Mouse (Mus musculus) intestine, embryonic 15.5 days (tissue): Measurements from ENCODE around the gene Abhd10. TPM values are rescaled to one million over a fixed set of nuclear protein-coding genes. Genes with fewer than 3 reads are reported as not detected.

Experiments
- ATAC-seq: fragments of 200-750 bp; cut with Nextera tagmentation; 2 replicates; pipeline ENCODE4 v1.8.0; 2017; ENCODE audit warnings: moderate TSS enrichment, moderate library complexity
- H3K27ac ChIP-seq: fragments of 300-500 bp; sonication (generic); 2 replicates; pipeline ENCODE4 v1.5.1; 2015; ENCODE audit warnings: mild to moderate bottlenecking, inconsistent platforms
- H3K27me3 ChIP-seq: fragments of 300-500 bp; sonication (generic); replicated peaks from 2 replicates; pipeline ENCODE4 v1.6.1; 2015; ENCODE audit warnings: inconsistent platforms
- H3K36me3 ChIP-seq: fragments of 300-500 bp; sonication (generic); 2 replicates; pipeline ENCODE4 v1.6.1; 2015; ENCODE audit warnings: inconsistent platforms
- H3K4me1 ChIP-seq: fragments of 300-500 bp; sonication (generic); replicated peaks from 2 replicates; pipeline ENCODE4 v1.6.1; 2015; ENCODE audit warnings: inconsistent platforms
- H3K4me2 ChIP-seq: fragments of 300-500 bp; sonication (generic); replicated peaks from 2 replicates; pipeline ENCODE4 v1.6.1; 2015; ENCODE audit warnings: mild to moderate bottlenecking, inconsistent platforms
- H3K4me3 ChIP-seq: fragments of 300-500 bp; sonication (generic); replicated peaks from 2 replicates; pipeline ENCODE4 v1.5.1; 2015; ENCODE audit warnings: inconsistent platforms
- H3K9ac ChIP-seq: fragments of 300-500 bp; sonication (generic); 2 replicates; pipeline ENCODE4 v1.6.1; 2015; ENCODE audit warnings: inconsistent platforms
- H3K9me3 ChIP-seq: fragments of 300-500 bp; sonication (generic); 2 replicates; pipeline ENCODE4 v1.6.1; 2016; ENCODE audit warnings: inconsistent platforms
- WGBS: fragments of 180-500 bp; shearing (Covaris S2); methylation state at CpG from one replicate; pipeline ENCODE4 v1.1.7; 2015; 5-methylcytosine and 5-hydroxymethylcytosine counted together
- polyA plus RNA-seq: library from polyadenylated mRNA; unstranded; fragments of >200 nt; fragmentation: Nextera tagmentation; extraction: Ambion mirVana; gene quantifications from 2 replicates; pipeline ENCODE4 v1.2.1, GENCODE M21; 2015

Abhd10 gene
- 33.1 and 35.1 TPM in 2 replicates for polyA plus RNA-seq

DNA sequence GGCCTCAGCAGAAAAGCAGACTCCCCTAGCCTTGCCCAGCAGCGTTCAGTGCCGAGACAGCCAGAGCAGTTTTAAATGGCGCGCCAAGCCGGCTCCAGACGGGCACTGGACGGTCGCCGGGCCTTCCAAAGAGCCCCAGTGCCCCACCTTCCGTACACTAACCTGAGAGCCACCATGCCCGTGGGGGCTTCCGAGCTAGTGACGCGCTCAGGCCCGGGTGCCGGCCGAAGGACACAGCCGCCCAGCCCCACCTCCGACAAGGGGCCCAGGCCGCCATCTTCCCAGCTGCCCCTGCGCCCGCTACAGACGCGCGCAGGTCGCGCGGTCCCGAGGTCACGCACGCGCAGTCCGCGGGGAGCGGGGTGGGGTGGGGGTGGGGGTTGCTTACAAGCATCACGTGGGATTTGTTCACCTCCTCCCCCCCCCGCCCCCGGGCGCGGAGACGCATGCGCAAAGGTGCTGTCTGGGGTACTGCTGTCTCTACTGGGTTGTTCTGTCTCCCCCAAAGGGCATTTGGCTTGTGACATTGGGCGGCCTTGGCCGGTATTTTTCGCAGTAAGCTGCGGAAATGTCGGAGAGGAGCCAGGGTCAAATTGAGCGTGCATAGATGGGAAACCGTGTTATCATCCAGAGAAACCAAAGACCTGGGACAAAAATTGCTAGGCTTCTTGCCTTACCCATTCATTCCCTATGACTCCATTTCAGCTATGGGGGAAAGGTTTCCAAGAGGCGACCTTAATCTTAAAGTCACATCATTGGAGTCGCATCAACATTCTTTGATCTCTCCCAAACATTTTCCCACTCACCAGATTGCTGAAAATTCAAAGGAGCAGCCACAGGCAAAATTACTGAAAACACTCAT lies at the start of gene Abhd10:
Gene Abhd10 (minus strand): TSS at position 341 of the 862 bp plus-strand sequence.
- peak within 1 kb of the TSS; percentile 93 for H3K27ac ChIP-seq
- H3K4me2 ChIP-seq: peak within 1 kb of the TSS; percentile 59
- H3K9me3 ChIP-seq: no peaks in the 10 kb centered on the region
- peak; percentile 99 for ATAC-seq
- peaks cover 4% of the 10 kb centered on the region; the same call in 1 of the 2 replicates for H3K4me1 ChIP-seq
- H3K27me3 ChIP-seq: no peaks in the 10 kb centered on the region
- peak within 1 kb of the TSS; percentile 82 for H3K4me3 ChIP-seq
- under 1% methylated on average over 51 of the region's 51 CpGs for WGBS
- no peaks in the 10 kb centered on the region for H3K36me3 ChIP-seq
- H3K9ac ChIP-seq: peak within 1 kb of the TSS; percentile 96

DNA sequence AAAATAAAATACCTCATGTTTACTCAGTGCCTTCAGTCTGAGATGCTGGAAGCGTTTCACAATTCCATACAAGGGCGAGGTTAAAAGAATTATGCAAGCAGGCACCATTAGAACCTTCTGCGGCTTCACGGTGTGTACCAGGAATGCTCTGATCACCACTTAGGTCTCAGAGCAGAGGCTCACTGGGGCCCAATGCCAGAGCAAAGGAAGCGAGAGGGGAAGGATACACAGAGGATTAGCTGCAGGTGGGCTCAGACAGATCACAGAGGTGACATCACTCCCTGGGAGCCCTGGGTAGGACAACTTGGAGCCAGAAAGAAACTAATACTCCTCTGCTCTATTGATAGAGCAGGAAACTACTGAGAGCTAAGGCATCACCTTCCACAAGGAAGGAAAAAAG lies 48.5 kb upstream of the Abhd10 start:
- Histone ChIP-seq H3K4me1 (no peaks in the 10 kb centered on the region), H3K36me3 (no peaks in the 10 kb centered on the region), H3K27me3 (no peaks in the 10 kb centered on the region), H3K4me2 (no peak overlapping the region), H3K27ac (no peak overlapping the region), H3K9me3 (no peaks in the 10 kb centered on the region), H3K9ac (no peak overlapping the region), H3K4me3 (no peak overlapping the region)
- 70% methylated on average over 5 of the region's 5 CpGs for WGBS
- no peak for ATAC-seq

DNA sequence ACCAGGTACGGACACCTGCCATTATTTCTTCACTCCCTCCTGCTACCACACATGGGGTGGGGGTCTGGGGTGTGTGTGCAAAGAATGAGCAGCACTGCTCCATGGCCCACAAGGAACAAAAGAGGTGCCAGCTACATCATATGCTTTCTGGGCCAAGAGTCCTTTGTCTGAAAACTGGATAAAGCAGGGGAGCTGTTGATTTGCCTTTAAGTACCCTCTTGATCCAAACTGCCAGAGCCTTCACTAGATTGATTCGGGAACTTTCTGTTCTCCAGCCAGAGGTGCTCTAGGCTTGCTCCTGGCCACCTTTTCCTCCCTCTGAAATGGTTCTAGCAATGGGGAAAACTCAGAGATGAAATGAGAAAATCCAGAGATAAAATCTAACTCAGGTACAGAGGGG lies 46.6 kb upstream of the Abhd10 start:
- H3K36me3 ChIP-seq: no peaks in the 10 kb centered on the region
- no peak overlapping the region for H3K27ac ChIP-seq
- no peaks in the 10 kb centered on the region for H3K4me1 ChIP-seq
- no peaks in the 10 kb centered on the region for H3K9me3 ChIP-seq
- no peak overlapping the region for H3K9ac ChIP-seq
- H3K4me2 ChIP-seq: no peak overlapping the region
- no peak for ATAC-seq
- 78% methylated on average over 2 of the region's 2 CpGs for WGBS
- no peaks in the 10 kb centered on the region for H3K27me3 ChIP-seq
- no peak overlapping the region for H3K4me3 ChIP-seq

DNA sequence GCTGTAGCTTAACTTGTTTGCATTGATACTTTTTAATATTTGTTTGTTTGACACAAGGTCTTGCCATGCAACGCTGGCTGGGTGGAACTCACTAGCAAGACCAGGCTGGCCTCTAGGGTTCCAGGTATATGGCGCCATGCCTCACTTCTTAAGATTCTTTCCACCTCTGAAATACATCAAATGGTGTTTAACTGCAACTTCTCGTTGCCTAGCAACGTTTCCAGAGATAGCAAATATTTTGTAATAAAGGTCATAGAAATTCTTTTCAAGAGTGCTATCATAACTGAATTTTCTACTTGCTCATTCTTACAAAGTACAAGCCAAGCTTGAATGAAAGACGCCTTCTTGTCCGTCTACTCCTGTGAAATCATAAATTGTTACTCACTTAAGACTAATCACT lies 44.9 kb upstream of the Abhd10 start:
- H3K36me3 ChIP-seq: no peaks in the 10 kb centered on the region
- no peak overlapping the region for H3K4me2 ChIP-seq
- ATAC-seq: no peak
- no peak overlapping the region for H3K9ac ChIP-seq
- H3K27ac ChIP-seq: no peak overlapping the region
- no peaks in the 10 kb centered on the region for H3K4me1 ChIP-seq
- H3K9me3 ChIP-seq: no peaks in the 10 kb centered on the region
- no peak overlapping the region for H3K4me3 ChIP-seq
- H3K27me3 ChIP-seq: no peaks in the 10 kb centered on the region
- 87% methylated on average over 6 of the region's 6 CpGs for WGBS

DNA sequence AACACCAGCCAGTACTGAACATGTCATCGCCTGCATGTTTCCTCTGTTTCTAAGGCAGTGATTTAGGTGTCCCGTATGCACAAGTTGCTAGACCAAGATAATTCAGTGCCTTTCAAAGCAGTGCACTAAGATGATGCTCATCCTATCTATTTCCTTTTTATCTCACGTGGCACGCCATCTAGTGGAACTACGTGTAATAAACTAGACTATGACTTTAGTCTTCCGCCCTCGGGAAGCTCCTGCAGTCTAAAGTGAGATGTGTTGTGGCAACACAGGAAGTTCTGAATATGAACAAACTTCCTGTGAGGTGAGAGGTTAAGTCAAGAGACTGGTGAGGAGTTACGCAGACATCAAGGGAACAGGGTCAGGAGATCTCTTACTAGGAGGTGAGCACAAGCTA lies 43.9 kb upstream of the Abhd10 start:
- no peak for ATAC-seq
- Histone ChIP-seq H3K4me1 (no peaks in the 10 kb centered on the region), H3K36me3 (no peaks in the 10 kb centered on the region), H3K9ac (no peak overlapping the region), H3K9me3 (no peaks in the 10 kb centered on the region), H3K27me3 (no peaks in the 10 kb centered on the region), H3K27ac (no peak overlapping the region), H3K4me2 (no peak overlapping the region), H3K4me3 (no peak overlapping the region)
- 40% methylated on average over 8 of the region's 8 CpGs for WGBS

DNA sequence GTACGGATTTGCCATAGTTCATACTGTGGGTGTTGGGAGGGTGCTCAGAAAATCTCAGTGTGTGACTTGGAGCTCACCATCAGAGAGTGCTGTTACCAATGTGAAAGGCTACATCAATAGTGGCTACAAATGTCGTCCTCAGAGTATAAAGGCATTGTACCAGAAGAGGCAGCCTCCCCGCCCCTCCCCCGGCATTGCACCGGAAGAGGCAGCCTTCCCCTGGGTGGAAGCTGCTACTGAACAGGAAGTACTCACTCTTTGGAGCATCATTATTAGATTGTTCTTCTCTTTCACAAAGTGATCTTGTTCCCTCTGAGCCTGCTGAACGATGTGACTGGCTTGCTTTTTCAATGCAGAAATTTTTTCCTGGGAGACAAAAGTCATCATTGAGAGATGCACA lies 37.2 kb upstream of the Abhd10 start:
- WGBS: 75% methylated on average over 6 of the region's 6 CpGs
- no peak overlapping the region for H3K4me3 ChIP-seq
- H3K36me3 ChIP-seq: peaks cover 10% of the 10 kb centered on the region
- no peak overlapping the region for H3K9ac ChIP-seq
- no peak for ATAC-seq
- H3K9me3 ChIP-seq: no peaks in the 10 kb centered on the region
- no peak overlapping the region for H3K27ac ChIP-seq
- no peak overlapping the region for H3K4me2 ChIP-seq
- H3K27me3 ChIP-seq: no peaks in the 10 kb centered on the region
- no peaks in the 10 kb centered on the region for H3K4me1 ChIP-seq

DNA sequence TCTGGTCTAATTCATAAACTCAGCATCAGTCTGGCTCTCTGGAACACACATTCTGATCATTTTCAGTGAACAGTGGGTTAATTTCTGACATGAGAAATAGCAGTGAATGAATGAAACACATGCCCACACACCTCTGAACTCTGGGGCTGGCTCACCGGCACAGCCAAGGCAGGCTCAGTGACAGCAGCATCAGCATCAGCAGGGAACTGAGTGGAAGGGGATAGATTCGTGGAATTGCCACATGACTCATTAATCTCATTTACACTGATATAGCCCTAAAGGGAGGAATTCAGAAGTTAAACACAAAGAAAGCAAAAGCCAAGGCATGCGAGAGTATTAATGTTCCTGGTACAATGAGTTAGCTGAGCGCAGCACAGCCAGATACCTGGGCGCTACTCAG lies 32.1 kb upstream of the Abhd10 start:
- H3K27me3 ChIP-seq: no peaks in the 10 kb centered on the region
- ATAC-seq: no peak
- H3K27ac ChIP-seq: no peak overlapping the region
- no peak overlapping the region for H3K9ac ChIP-seq
- no peak overlapping the region for H3K4me2 ChIP-seq
- H3K4me3 ChIP-seq: no peak overlapping the region
- H3K9me3 ChIP-seq: no peaks in the 10 kb centered on the region
- H3K4me1 ChIP-seq: no peaks in the 10 kb centered on the region
- H3K36me3 ChIP-seq: 0 out of 2 replicates have a peak, but pooled peaks cover under 1% of the 10 kb centered on the region
- WGBS: 86% methylated on average over 5 of the region's 5 CpGs

DNA sequence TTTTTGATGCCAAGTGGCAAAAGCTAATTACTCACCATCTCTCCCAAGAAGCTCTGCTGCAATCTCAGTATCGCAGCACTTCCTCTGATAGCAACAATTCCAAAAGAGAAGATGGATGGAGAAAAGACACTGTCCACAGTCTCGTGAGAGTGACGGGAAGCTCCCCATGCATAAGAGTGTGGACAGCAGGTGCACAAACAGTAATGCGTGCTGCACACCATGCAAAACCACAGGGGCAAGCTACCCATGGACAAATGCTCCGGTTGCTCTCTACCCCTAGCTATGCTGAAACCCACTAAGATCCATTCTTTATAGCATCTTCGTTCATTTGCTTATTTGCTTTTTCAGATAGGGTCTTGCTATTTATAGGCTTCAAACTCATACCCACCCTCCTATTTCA lies 28.2 kb upstream of the Abhd10 start:
- Histone ChIP-seq H3K9me3 (no peaks in the 10 kb centered on the region), H3K4me3 (no peak overlapping the region), H3K9ac (no peak overlapping the region), H3K4me1 (no peaks in the 10 kb centered on the region), H3K27me3 (no peaks in the 10 kb centered on the region), H3K36me3 (no peaks in the 10 kb centered on the region), H3K27ac (no peak overlapping the region), H3K4me2 (no peak overlapping the region)
- ATAC-seq: no peak
- 91% methylated on average over 6 of the region's 6 CpGs for WGBS

DNA sequence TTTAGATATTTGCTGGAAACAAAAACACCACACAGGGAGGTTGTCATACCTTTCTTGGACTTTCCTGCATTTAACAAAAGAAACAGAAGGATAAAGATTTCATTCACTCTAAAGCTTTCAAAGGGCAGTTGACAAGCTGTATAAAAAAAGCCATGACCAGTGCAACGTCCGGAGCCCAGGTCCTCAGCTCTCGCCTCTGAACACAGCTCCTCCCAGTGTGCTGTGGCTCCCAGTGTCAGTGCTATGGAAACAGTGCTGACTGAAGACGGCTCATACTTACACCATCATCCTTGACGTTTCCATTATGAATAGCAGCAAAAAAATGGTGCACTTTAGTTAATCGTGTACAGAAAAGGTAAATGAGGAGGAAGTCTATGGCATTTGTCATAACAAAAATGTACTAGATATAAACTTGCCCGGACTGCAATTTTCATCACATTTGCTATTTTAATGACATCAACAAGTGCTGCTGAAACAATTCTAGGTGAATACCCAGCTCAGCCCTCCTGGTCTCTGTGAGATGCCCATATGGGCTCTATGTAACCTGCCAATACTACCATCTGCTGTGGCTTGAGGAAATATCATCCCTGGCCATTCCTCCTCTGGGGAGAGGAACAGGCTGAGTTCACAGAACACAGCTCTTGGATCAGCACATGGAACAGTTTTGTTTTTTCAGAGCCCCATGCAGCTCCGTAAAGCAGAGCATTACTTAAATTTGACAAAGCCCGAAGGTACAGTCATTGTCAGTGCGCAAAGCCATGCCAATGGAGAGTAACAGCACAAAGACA lies 25.3 kb upstream of the Abhd10 start:
- H3K9me3 ChIP-seq: no peaks in the 10 kb centered on the region
- no peak for ATAC-seq
- H3K4me3 ChIP-seq: no peak overlapping the region
- no peak overlapping the region for H3K9ac ChIP-seq
- WGBS: 65% methylated on average over 10 of the region's 10 CpGs
- H3K27ac ChIP-seq: no peak overlapping the region
- no peaks in the 10 kb centered on the region for H3K27me3 ChIP-seq
- H3K4me2 ChIP-seq: no peak overlapping the region
- H3K36me3 ChIP-seq: no peaks in the 10 kb centered on the region
- no peaks in the 10 kb centered on the region for H3K4me1 ChIP-seq

DNA sequence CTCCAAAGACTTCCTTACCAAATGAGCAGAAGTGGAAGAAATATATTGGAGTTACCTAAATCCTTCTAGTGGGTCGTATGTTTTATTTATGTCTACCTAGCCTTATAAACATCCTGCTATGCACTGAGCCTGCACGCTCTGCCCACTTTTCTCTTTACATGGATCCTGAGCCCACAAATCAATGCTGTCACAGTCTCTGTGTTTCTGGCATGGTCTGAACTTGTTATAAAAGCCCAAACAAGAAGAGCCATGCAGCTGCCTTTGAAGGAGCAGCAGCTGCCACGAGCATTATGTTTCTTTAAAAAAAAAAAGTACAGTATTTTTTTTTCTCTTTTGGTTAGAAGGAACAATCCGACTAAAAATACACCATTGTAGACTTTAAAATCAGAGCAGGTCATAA lies 24.7 kb upstream of the Abhd10 start:
- no peak for ATAC-seq
- WGBS: 45% methylated on average over 4 of the region's 4 CpGs
- H3K4me2 ChIP-seq: no peak overlapping the region
- H3K27ac ChIP-seq: no peak overlapping the region
- H3K9me3 ChIP-seq: no peaks in the 10 kb centered on the region
- no peaks in the 10 kb centered on the region for H3K27me3 ChIP-seq
- H3K4me3 ChIP-seq: no peak overlapping the region
- H3K36me3 ChIP-seq: no peaks in the 10 kb centered on the region
- H3K4me1 ChIP-seq: no peaks in the 10 kb centered on the region
- no peak overlapping the region for H3K9ac ChIP-seq

DNA sequence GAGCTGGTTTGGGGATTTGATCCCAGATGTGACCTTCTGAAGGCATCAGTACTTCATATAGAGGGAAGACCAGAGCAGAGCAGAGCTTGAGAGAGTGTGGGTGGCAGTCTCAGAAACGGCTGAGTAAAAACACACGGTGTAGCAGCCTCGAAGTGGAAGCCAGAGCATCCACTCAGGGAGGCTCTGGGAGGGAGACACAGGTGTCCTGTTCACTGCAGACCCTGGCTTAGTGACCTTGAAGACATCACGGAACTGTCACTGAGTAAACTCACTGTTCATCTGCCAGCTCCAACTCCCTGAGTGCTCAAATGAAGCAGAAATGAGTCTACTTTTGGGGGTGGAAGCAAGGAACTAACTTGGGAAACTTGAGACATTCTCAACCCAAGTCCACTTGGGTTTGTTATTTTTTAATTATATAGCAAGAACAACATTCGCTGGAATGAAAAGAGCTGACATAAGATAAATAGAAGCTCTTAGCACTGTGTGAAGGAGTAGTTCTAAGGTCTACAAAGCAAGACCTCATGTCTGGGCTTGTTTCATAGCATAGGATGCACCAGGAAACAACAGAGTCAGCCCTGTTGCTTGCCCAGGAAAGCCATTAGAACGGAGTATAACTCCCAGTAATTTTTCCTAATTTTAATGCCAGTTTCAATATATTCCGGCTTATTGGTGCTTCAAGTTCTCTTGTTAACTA lies 23.2 kb upstream of the Abhd10 start:
- Histone ChIP-seq H3K27ac (no peak overlapping the region), H3K4me2 (no peak overlapping the region), H3K4me3 (no peak overlapping the region), H3K9me3 (no peaks in the 10 kb centered on the region), H3K27me3 (no peaks in the 10 kb centered on the region), H3K9ac (no peak overlapping the region), H3K4me1 (no peaks in the 10 kb centered on the region), H3K36me3 (no peaks in the 10 kb centered on the region)
- 78% methylated on average over 7 of the region's 7 CpGs for WGBS
- no peak for ATAC-seq

DNA sequence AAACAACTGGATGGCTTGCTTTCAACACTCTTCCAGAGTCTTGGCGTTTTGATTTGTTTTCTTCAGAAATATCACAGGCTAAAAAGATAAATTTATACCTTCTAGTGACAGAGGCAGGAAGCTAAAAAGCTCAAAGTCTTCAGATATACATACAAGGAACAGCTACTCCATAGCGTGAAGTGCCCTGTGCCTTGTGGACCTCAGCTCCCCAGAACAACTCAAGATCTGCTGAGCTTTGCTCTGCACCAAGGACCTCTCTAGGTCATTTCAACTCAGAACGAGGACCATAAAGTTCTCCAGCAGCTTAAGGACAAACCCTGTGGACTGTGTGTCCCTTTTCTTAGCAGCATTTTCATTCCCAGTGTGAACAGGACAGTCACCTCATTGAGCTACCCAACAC lies 22.3 kb upstream of the Abhd10 start:
- no peak overlapping the region for H3K27ac ChIP-seq
- no peaks in the 10 kb centered on the region for H3K4me1 ChIP-seq
- H3K36me3 ChIP-seq: no peaks in the 10 kb centered on the region
- H3K9ac ChIP-seq: no peak overlapping the region
- H3K9me3 ChIP-seq: no peaks in the 10 kb centered on the region
- H3K4me2 ChIP-seq: no peak overlapping the region
- ATAC-seq: no peak
- no peaks in the 10 kb centered on the region for H3K27me3 ChIP-seq
- H3K4me3 ChIP-seq: no peak overlapping the region
- WGBS: 85% methylated on average over 3 of the region's 3 CpGs
